Mouse (Mus musculus) MN1 (cell line): ENCODE measurements at regions not wholly inside any gene's neighbourhood (a gene's known extent, or its start where the extent isn't known, plus 50 kb on each side); places are given as distances from the start of the nearest gene placed in this dataset.

ENCODE experiments used
- DNase-seq: peaks from one replicate; pipeline ENCODE4 v3.0.0-alpha.2; 2016; ENCODE audit warnings: low spot score

GRCm38 (mm10) chr19:59742946-59743345 lies 200.5 kb downstream of the Rab11fip2 start:
- peak; percentile 10 for DNase-seq

- no peak for DNase-seq
These were observed 182.2 kb downstream of the Rab11fip2 start for GRCm38 (mm10) chr19:59761218-59761617.

- no peak for DNase-seq
These were observed 158.9 kb downstream of the Rab11fip2 start for GRCm38 (mm10) chr19:59784401-59785046.

- DNase-seq, result no peak
These were observed 112.2 kb downstream of the Rab11fip2 start for GRCm38 (mm10) chr19:59831304-59831703.

- DNase-seq, result no peak
These were observed 106.3 kb downstream of the Rab11fip2 start for GRCm38 (mm10) chr19:59837138-59837537.

GRCm38 (mm10) chr19:59837628-59838027 lies 105.8 kb downstream of the Rab11fip2 start:
- no peak for DNase-seq

GRCm38 (mm10) chr19:59844270-59844669 lies 99.2 kb downstream of the Rab11fip2 start:
- no peak for DNase-seq

GRCm38 (mm10) chr19:59846807-59847206 lies 96.6 kb downstream of the Rab11fip2 start:
- DNase-seq, result no peak

GRCm38 (mm10) chr19:59850696-59851095 lies 92.8 kb downstream of the Rab11fip2 start:
- no peak for DNase-seq

- no peak for DNase-seq
These were observed 91.3 kb downstream of the Rab11fip2 start for GRCm38 (mm10) chr19:59852011-59852738.
